Mouse (Mus musculus) brown adipose tissue, adult 24 weeks (tissue): ENCODE results near the gene Adam12. TPM values are rescaled to one million over a fixed set of nuclear protein-coding genes. Genes with fewer than 3 reads are reported as not detected.

Source experiments
- H3K27ac ChIP-seq: fragments of 200-500 bp; replicated peaks from 2 replicates; pipeline ENCODE4 v1.5.1; 2012; ENCODE audit warnings: low read depth, mild to moderate bottlenecking, low read length
- H3K4me1 ChIP-seq: fragments of 200-500 bp; 2 replicates; pipeline ENCODE4 v1.6.1; 2012; ENCODE audit warnings: low read length, mixed read lengths; ENCODE audit not compliant: control insufficient read depth, insufficient read depth, insufficient read length
- H3K4me3 ChIP-seq: fragments of 200-500 bp; 2 replicates; pipeline ENCODE4 v1.5.1; 2012; ENCODE audit warnings: low read depth, mild to moderate bottlenecking, low read length, moderate library complexity; ENCODE audit not compliant: insufficient read depth
- polyA plus RNA-seq: library from polyadenylated mRNA; stranded (reverse); fragments of >200 nt; gene quantifications from 2 replicates; pipeline ENCODE4 v1.2.4, GENCODE M21; 2012; ENCODE audit not compliant: missing spikeins, insufficient read depth, insufficient read length

Gene Adam12
- polyA plus RNA-seq, 1 experiment = 10.5 TPM

GRCm38 (mm10) chr7:134043576-134043975 is 188.4 kb downstream of the Adam12 start:
- no peak overlapping the region for H3K4me3 ChIP-seq
- H3K4me1 ChIP-seq = no peaks in the 10 kb centered on the region; the same call in 1 of the 2 replicates
- no peak overlapping the region for H3K27ac ChIP-seq

- Histone ChIP-seq H3K4me3 (no peak overlapping the region), H3K27ac (no peak overlapping the region), H3K4me1 (no peaks in the 10 kb centered on the region; the same call in 1 of the 2 replicates)
These were observed 189.3 kb downstream of the Adam12 start for GRCm38 (mm10) chr7:134042614-134043013.

GRCm38 (mm10) chr7:134033939-134034338 is 198.0 kb downstream of the Adam12 start:
- H3K4me3 ChIP-seq = no peak overlapping the region
- H3K27ac ChIP-seq = no peak overlapping the region
- H3K4me1 ChIP-seq = no peaks in the 10 kb centered on the region; the same call in none of the 2 replicates

- no peak overlapping the region for H3K27ac ChIP-seq
- H3K4me1 ChIP-seq = no peaks in the 10 kb centered on the region; the same call in 1 of the 2 replicates
- no peak overlapping the region for H3K4me3 ChIP-seq
These were observed 199.0 kb downstream of the Adam12 start for GRCm38 (mm10) chr7:134032959-134033366.

GRCm38 (mm10) chr7:134031787-134032186 is 200.2 kb downstream of the Adam12 start:
- Histone ChIP-seq H3K4me1 (peaks cover 4% of the 10 kb centered on the region), H3K27ac (no peak overlapping the region), H3K4me3 (no peak overlapping the region)

- peaks cover 9% of the 10 kb centered on the region for H3K4me1 ChIP-seq
- H3K4me3 ChIP-seq = no peak overlapping the region
- no peak overlapping the region for H3K27ac ChIP-seq
These were observed 200.7 kb downstream of the Adam12 start for GRCm38 (mm10) chr7:134031256-134031655.

GRCm38 (mm10) chr7:134028281-134028830 is 203.6 kb downstream of the Adam12 start:
- Histone ChIP-seq H3K4me1 (peaks cover 11% of the 10 kb centered on the region), H3K4me3 (no peak overlapping the region), H3K27ac (no peak overlapping the region)

- Histone ChIP-seq H3K4me1 (peaks cover 15% of the 10 kb centered on the region), H3K27ac (no peak overlapping the region)
These were observed 204.9 kb downstream of the Adam12 start for GRCm38 (mm10) chr7:134027020-134027415.

GRCm38 (mm10) chr7:134026200-134027019 is 205.5 kb downstream of the Adam12 start:
- H3K4me1 ChIP-seq = peaks cover 15% of the 10 kb centered on the region
- no peak overlapping the region for H3K4me3 ChIP-seq
- 0 out of 2 replicates have a peak overlapping the region, but pooled peaks have one; percentile 2 for H3K27ac ChIP-seq

More at GRCm38 (mm10) chr7:134027020-134027415, 204.9 kb downstream of the Adam12 start:
- no peak overlapping the region for H3K4me3 ChIP-seq

GRCm38 (mm10) chr7:134022157-134022885 is 209.6 kb downstream of the Adam12 start:
- peak overlapping the region; percentile 33; the same call in 1 of the 2 replicates for H3K27ac ChIP-seq

GRCm38 (mm10) chr7:134015226-134015625 is 216.7 kb downstream of the Adam12 start:
- H3K27ac ChIP-seq = peak overlapping the region; percentile 52; the same call in 1 of the 2 replicates
- H3K4me3 ChIP-seq = no peak overlapping the region
- H3K4me1 ChIP-seq = peaks cover 3% of the 10 kb centered on the region; the same call in 1 of the 2 replicates

More at GRCm38 (mm10) chr7:134022157-134022885, 209.6 kb downstream of the Adam12 start:
- Histone ChIP-seq H3K4me1 (peaks cover 15% of the 10 kb centered on the region), H3K4me3 (no peak overlapping the region)

- peak overlapping the region; percentile 62 for H3K27ac ChIP-seq
- H3K4me3 ChIP-seq = no peak overlapping the region
- H3K4me1 ChIP-seq = peaks cover 3% of the 10 kb centered on the region; the same call in 1 of the 2 replicates
These were observed 217.2 kb downstream of the Adam12 start for GRCm38 (mm10) chr7:134014733-134015132.

- Histone ChIP-seq H3K4me3 (no peak overlapping the region), H3K4me1 (0 out of 2 replicates have a peak, but pooled peaks cover 6% of the 10 kb centered on the region), H3K27ac (no peak overlapping the region)
These were observed 222.8 kb downstream of the Adam12 start for GRCm38 (mm10) chr7:134009157-134009556.

- H3K4me3 ChIP-seq = no peak overlapping the region
- H3K27ac ChIP-seq = 0 out of 2 replicates have a peak overlapping the region, but pooled peaks have one; percentile 15
- 0 out of 2 replicates have a peak, but pooled peaks cover 6% of the 10 kb centered on the region for H3K4me1 ChIP-seq
These were observed 224.0 kb downstream of the Adam12 start for GRCm38 (mm10) chr7:134007942-134008361.

GRCm38 (mm10) chr7:134001581-134001980 is 230.4 kb downstream of the Adam12 start:
- no peak overlapping the region for H3K4me3 ChIP-seq
- no peaks in the 10 kb centered on the region for H3K4me1 ChIP-seq
- no peak overlapping the region for H3K27ac ChIP-seq
